ENCODE assay signal across 11 mouse cellular contexts in the genomic region with DNA sequence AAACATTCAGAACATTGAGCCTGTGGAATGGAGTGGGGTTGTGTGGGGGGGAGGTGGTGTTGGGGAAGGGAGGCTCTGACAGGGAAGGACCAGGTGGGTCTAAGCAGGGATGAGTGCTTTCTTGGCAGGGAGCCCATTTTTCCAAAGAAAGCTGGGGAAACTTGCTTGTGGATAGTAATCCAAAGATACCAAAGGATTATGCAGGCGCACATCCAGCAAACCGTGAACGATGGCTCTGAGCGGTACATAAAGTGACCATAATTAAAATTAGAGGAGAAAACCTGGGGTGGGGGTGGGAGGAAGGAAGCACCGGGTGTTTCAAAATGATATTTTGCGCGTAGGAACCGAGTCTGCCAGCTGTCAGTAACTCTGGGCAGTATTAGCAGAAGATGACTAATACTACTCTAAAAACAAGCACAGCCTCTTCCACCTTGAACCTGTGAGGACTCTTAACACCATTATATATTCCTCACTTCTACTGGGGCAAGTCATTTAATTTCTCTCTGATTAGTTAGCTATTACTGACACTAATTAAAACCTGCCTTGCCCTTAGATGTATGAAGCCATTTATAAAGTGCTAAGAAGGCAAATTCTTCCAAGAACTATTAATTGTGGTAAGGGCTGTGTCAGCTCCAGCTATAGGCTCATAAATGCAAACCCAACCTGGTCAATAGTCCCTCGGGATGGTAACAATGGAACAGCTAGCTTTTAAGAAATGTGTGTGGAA. TPM values are rescaled to one million over a fixed set of nuclear protein-coding genes. Genes with fewer than 3 reads are reported as not detected.
DNase-seq lines count a peak whose midpoint lies in the region; ATAC-seq and TF ChIP-seq lines count a peak whose summit lies in the region.
"Had no signal": no experiment of that assay in that cellular context is flagged by ENCODE, and none has a peak within 500 bp of the region (broad histone marks: within the 10 kb centered on the region; RNA-seq: fewer than 3 reads in every experiment).

No protein-coding gene starts in this region.

- no peak overlapping the region for H3K9ac ChIP-seq in lung, embryonic 15.5 days

- no peaks in the 10 kb centered on the region for H3K27me3 ChIP-seq in lung, embryonic 15.5 days
- H3K27me3 ChIP-seq in thymus, adult 2 months (ENCODE audit: control insufficient read depth, insufficient read depth, low read length) = no peaks in the 10 kb centered on the region

- H3K36me3 ChIP-seq in lung, embryonic 15.5 days = no peaks in the 10 kb centered on the region
- no peaks in the 10 kb centered on the region for H3K36me3 ChIP-seq in thymus, adult 2 months (ENCODE audit: control insufficient read depth, insufficient read depth, low read length)

- peak; percentile 81; the same call in 1 of the 2 replicates for ATAC-seq in lung, embryonic 15.5 days (ENCODE audit: borderline replicate concordance, extremely low read depth, low FRiP score, low TSS enrichment)
- ATAC-seq in inflammation-experienced regulatory T-cells, adult 6 months = peak; percentile 60

- peaks cover 6% of the 10 kb centered on the region; the same call in 1 of the 2 replicates for H3K4me1 ChIP-seq in lung, embryonic 15.5 days
- H3K4me1 ChIP-seq in thymus, adult 2 months (replicated peaks; ENCODE audit: control insufficient read depth, insufficient read depth, low read length) = peaks cover 6% of the 10 kb centered on the region

- no peak for TF ChIP-seq CTCF in thymus, adult 2 months (IDR thresholded peaks at IDR 0.05; ENCODE audit: borderline replicate concordance, control insufficient read depth, extremely low read depth, insufficient read depth, low read length, poor library complexity)

- 28% methylated on average over 9 of the region's 9 CpGs for WGBS in lung, embryonic 15.5 days
- WGBS in thymus, adult 2 months = 37% methylated on average over 9 of the region's 9 CpGs

- H3K4me3 ChIP-seq in lung, embryonic 15.5 days = no peak overlapping the region
- H3K4me3 ChIP-seq in thymus, adult 2 months (ENCODE audit: control insufficient read depth, insufficient read depth, low read length) = no peak overlapping the region

- peak overlapping the region; percentile 10; the same call in 1 of the 2 replicates for H3K4me2 ChIP-seq in lung, embryonic 15.5 days

- H3K27ac ChIP-seq in lung, embryonic 15.5 days = peak overlapping the region; percentile 66
- no peak overlapping the region for H3K27ac ChIP-seq in thymus, adult 2 months (ENCODE audit: control insufficient read depth, insufficient read depth, low read length)

- H3K9me3 ChIP-seq in lung, embryonic 15.5 days = no peaks in the 10 kb centered on the region

- DNase-seq in lung, postnatal 10 days = no peak
- peak; percentile 67 for DNase-seq in fat pad, adult 2 months (ENCODE audit: extremely low read depth, low read depth, low spot score)
- DNase-seq in retina, postnatal 1 day = peak; percentile 68
- no peak for DNase-seq in gastrocnemius, postnatal 4 days (ENCODE audit: low spot score in 2 of 2)
- no peak for DNase-seq in cerebellum, adult 8-10 months
- DNase-seq in thymus, adult 2 months = no peak
- DNase-seq: cerebellum, adult 9-11 months; kidney, postnatal 36 days; lung, adult 2 months had no signal

- no peak for TF ChIP-seq POLR2A in thymus, adult 2 months (IDR thresholded peaks at IDR 0.05; ENCODE audit: control insufficient read depth, extremely low read depth, insufficient read depth, low read length, poor library complexity)

RNA-seq across cellular contexts. Expression of a gene that starts 30.9 kb away (rescaled TPM):
- polyA plus RNA-seq in lung, embryonic 15.5 days (2015; fragmentation: Nextera tagmentation; extraction: Ambion mirVana) = 8.1 and 9.3 TPM in 2 replicates
- polyA plus RNA-seq in inflammation-experienced regulatory T-cells, adult 6 months (2017; shearing (Covaris generic)) = 10 to 100 TPM; 11.6 to 15.8 (median 15.7) TPM
- total RNA-seq in gastrocnemius, postnatal 4 days (2021) = 10 to 100 TPM; 20.4 to 24.2 TPM
- polyA plus RNA-seq in thymus, adult 2 months (2012; rRNA removed) = 1,143 and 1,279 TPM in 2 replicates

Comparison
In these comparisons a context has a peak if more than half of its experiments do, and no peak if none do; other contexts are left out.
1. DNase-seq: peak in fat pad, adult 2 months (single experiment) and retina, postnatal 1 day (single experiment); none in lung, postnatal 10 days (single experiment), gastrocnemius, postnatal 4 days (0 of 2), cerebellum, adult 8-10 months (single experiment) and thymus, adult 2 months (single experiment).
2. RNA of a gene that starts 30.9 kb away (polyA plus RNA-seq): 1,143 to 1,279 TPM in thymus, adult 2 months; 11.6 to 15.8 TPM in inflammation-experienced regulatory T-cells, adult 6 months and 8.1 to 9.3 TPM in lung, embryonic 15.5 days; every median in the first group is over 10 times any median in the second.